Mouse (Mus musculus) forebrain, postnatal 0 days (tissue): ENCODE measurements around the gene Pdgfd. TPM values are rescaled to one million over a fixed set of nuclear protein-coding genes. Genes with fewer than 3 reads are reported as not detected.

Source experiments
- ATAC-seq: fragments of 200-750 bp; cut with Nextera tagmentation; 2 replicates; pipeline ENCODE4 v1.8.0; 2017; ENCODE audit warnings: mild to moderate bottlenecking, moderate library complexity
- DNase-seq: peaks from one replicate; pipeline ENCODE4 v3.0.0-alpha.2; 2015
- H3K27ac ChIP-seq: fragments of 300-500 bp; sonication (generic); 2 replicates; pipeline ENCODE4 v1.5.1; 2014; ENCODE audit warnings: low read depth, mild to moderate bottlenecking, antibody characterized with exemption, low read length, moderate library complexity, mixed read lengths
- H3K27me3 ChIP-seq: fragments of 300-500 bp; sonication (generic); 2 replicates; pipeline ENCODE4 v1.6.1; 2014; ENCODE audit warnings: mild to moderate bottlenecking, low read length, mixed read lengths; ENCODE audit not compliant: insufficient read depth
- H3K36me3 ChIP-seq: fragments of 300-500 bp; sonication (generic); 2 replicates; pipeline ENCODE4 v1.6.1; 2014; ENCODE audit warnings: mild to moderate bottlenecking, moderate library complexity; ENCODE audit not compliant: insufficient read depth
- H3K4me1 ChIP-seq: fragments of 300-500 bp; sonication (generic); 2 replicates; pipeline ENCODE4 v1.6.1; 2014; ENCODE audit warnings: antibody characterized with exemption; ENCODE audit not compliant: insufficient read depth
- H3K4me2 ChIP-seq: fragments of 300-500 bp; sonication (generic); 2 replicates; pipeline ENCODE4 v1.6.1; 2014; ENCODE audit warnings: low read depth, mild to moderate bottlenecking, moderate library complexity
- H3K4me3 ChIP-seq: fragments of 300-500 bp; sonication (generic); 2 replicates; pipeline ENCODE4 v1.5.1; 2014; ENCODE audit warnings: low read depth, low read length, mixed read lengths
- H3K9ac ChIP-seq: fragments of 300-500 bp; sonication (generic); 2 replicates; pipeline ENCODE4 v1.6.1; 2014; ENCODE audit warnings: mild to moderate bottlenecking
- H3K9me3 ChIP-seq: fragments of 300-500 bp; sonication (generic); 2 replicates; pipeline ENCODE4 v1.6.1; 2016; ENCODE audit warnings: low read length
- CTCF ChIP-seq: sonication (generic); IDR thresholded peaks from 2 replicates; pipeline ENCODE4 v1.5.1; 2016; ENCODE audit warnings: antibody characterized with exemption, control low read depth, low read depth
- WGBS: fragments of 180-500 bp; shearing (Covaris S2); extraction: QIAGEN DNeasy Blood & Tissue Kit; methylation state at CpG from one replicate; pipeline ENCODE4 v1.1.7; 2014; 5-methylcytosine and 5-hydroxymethylcytosine counted together
- polyA plus RNA-seq: library from polyadenylated mRNA; unstranded; fragments of >200 nt; fragmentation: Nextera tagmentation; extraction: Ambion mirVana; gene quantifications from 2 replicates; pipeline ENCODE4 v1.2.1, GENCODE M21; 2015
- total RNA-seq: library from RNA; depleted of rRNA; stranded (reverse); fragments of >200 nt; gene quantifications from 2 replicates; pipeline ENCODE4 v1.2.3, GENCODE M21; 2014; rRNA removed

The Pdgfd gene
- total and polyA plus RNA-seq, 2 experiments from 2014 or later, result 2.8 to 4.5 TPM

DNA sequence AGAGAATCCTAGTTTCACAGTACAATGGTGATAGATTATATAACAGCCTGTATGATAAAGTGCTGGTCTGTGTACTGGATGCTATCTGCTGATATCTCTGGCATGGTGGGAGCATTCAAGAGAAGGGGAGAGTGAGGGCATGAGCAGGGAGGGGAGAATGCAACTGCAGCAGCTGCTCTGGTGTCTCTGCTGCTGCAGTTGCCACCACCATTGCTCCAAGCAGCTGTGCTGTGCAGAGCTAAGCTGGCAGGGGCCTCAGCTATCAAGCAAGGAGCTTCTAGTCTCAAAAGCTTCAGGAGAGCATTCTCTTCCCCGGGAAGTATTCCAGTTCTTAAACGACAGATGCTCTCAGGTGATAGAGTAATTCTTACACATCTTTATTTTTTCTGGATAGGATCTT is 192.4 kb downstream of the Pdgfd start:
- Histone ChIP-seq H3K4me2 (no peak overlapping the region), H3K27me3 (no peaks in the 10 kb centered on the region), H3K36me3 (no peaks in the 10 kb centered on the region), H3K9ac (no peak overlapping the region), H3K9me3 (no peaks in the 10 kb centered on the region), H3K4me3 (no peak overlapping the region), H3K4me1 (no peaks in the 10 kb centered on the region), H3K27ac (no peak overlapping the region)
- TF ChIP-seq CTCF, result no peak
- ATAC-seq, result no peak
- WGBS, result 92% methylated on average over 2 of the region's 2 CpGs
- no peak for DNase-seq

DNA sequence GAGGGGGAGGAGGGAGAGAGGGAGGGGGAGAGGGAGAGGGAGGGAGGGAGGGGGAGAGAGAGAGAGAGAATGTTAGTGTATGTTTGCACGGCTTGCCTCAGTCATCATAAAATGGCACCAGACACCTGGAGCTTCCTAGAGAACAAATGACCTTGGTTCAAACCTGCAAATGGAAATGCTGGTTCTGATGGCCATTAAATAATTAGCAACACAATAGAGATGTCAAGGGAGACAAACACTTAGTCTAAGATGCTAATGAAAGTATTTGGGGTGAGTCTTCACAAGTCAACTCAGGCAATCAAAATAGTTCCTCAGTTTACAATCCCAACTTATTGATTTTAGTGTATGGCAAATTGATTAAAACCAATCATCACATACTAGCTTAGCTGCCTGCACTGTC is 198.2 kb downstream of the Pdgfd start:
- H3K9ac ChIP-seq, result no peak overlapping the region
- 77% methylated on average over 1 of the region's 1 CpGs for WGBS
- H3K9me3 ChIP-seq, result no peaks in the 10 kb centered on the region
- no peaks in the 10 kb centered on the region for H3K27me3 ChIP-seq
- no peak overlapping the region for H3K27ac ChIP-seq
- ATAC-seq (no peak), DNase-seq (no peak)
- no peaks in the 10 kb centered on the region for H3K36me3 ChIP-seq
- no peak overlapping the region for H3K4me2 ChIP-seq
- TF ChIP-seq CTCF, result no peak
- no peak overlapping the region for H3K4me3 ChIP-seq
- no peaks in the 10 kb centered on the region for H3K4me1 ChIP-seq

DNA sequence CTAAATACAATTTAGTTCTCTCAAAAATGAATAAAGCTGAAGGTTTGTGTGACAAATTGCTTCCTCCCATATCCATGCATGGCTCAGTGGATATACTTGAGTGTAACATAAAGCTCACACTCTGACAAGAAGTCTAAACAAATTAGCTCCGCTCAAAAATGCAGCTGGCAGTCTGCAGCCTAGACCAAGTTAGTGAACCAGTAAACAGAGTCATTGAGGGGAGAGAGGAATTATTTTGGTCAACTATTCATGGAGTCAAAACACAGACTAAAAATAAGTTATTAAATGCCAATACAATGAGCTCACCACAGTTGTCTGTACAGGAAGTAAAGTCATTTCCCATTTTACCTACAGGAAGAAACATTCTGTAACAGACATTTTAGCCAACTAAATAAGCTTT is 233.4 kb downstream of the Pdgfd start:
- H3K9ac ChIP-seq, result no peak overlapping the region

DNA sequence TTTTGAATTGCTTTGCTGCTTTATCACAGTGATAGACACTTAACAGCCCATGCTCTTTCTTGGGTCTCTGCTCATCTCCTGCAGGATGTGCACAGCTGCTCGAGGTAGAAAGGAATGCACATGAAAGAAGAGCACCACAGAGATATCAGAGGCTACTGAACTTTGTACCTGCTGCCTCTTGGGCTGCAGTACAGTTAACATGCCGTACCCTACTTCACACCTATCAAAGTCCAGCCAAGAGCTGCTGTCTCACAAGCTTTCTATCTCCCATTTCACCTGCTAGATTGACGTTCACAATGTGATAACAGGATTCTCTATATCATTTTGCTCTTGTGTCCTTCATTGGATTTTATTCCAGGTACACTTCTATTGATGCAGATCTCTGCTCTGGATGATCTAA is 238.2 kb downstream of the Pdgfd start:
- no peak for TF ChIP-seq CTCF
- H3K9ac ChIP-seq, result no peak overlapping the region
- H3K27me3 ChIP-seq, result no peaks in the 10 kb centered on the region
- H3K4me3 ChIP-seq, result no peak overlapping the region
- 80% methylated on average over 3 of the region's 3 CpGs for WGBS
- no peak for DNase-seq
- no peak overlapping the region for H3K27ac ChIP-seq
- ATAC-seq, result no peak
- no peaks in the 10 kb centered on the region for H3K36me3 ChIP-seq
- H3K9me3 ChIP-seq, result no peaks in the 10 kb centered on the region
- H3K4me1 ChIP-seq, result no peaks in the 10 kb centered on the region
- no peak overlapping the region for H3K4me2 ChIP-seq

More for the DNA sequence above, 233.4 kb downstream of the Pdgfd start:
- no peak for ATAC-seq
- 33% methylated on average over 1 of the region's 1 CpGs for WGBS
- no peak for TF ChIP-seq CTCF
- no peaks in the 10 kb centered on the region for H3K36me3 ChIP-seq
- H3K9me3 ChIP-seq, result no peaks in the 10 kb centered on the region
- no peak overlapping the region for H3K4me2 ChIP-seq
- H3K27ac ChIP-seq, result no peak overlapping the region
- H3K4me3 ChIP-seq, result no peak overlapping the region
- H3K4me1 ChIP-seq, result no peaks in the 10 kb centered on the region
- DNase-seq, result no peak
- H3K27me3 ChIP-seq, result no peaks in the 10 kb centered on the region

DNA sequence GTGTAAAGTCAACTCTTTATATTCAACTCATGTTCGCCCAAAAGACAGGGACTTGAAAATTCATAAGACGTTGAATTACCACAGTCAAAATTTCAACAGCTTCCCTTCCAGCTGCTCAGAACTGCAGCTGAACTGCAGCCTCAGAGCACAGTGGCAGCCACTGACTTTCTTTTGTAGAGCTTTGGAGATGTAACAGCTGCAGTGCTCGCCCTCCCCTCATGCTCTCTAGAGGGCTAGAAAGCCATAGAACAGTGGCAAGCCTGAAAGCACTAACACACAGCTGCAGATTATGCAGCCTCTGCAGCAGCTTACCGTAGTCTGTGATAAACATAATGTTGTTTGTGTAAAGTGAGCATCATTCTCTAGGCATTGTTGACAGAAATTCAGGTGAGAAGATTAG is 239.6 kb downstream of the Pdgfd start:
- no peak overlapping the region for H3K4me3 ChIP-seq
- no peaks in the 10 kb centered on the region for H3K9me3 ChIP-seq
- no peaks in the 10 kb centered on the region for H3K27me3 ChIP-seq
- H3K36me3 ChIP-seq, result no peaks in the 10 kb centered on the region
- WGBS, result 44% methylated on average over 4 of the region's 4 CpGs
- no peak overlapping the region for H3K9ac ChIP-seq
- H3K27ac ChIP-seq, result no peak overlapping the region
- ATAC-seq, result peak; percentile 97
- no peak overlapping the region for H3K4me2 ChIP-seq
- H3K4me1 ChIP-seq, result no peaks in the 10 kb centered on the region
- DNase-seq, result peak; percentile 48
- TF ChIP-seq CTCF, result no peak

DNA sequence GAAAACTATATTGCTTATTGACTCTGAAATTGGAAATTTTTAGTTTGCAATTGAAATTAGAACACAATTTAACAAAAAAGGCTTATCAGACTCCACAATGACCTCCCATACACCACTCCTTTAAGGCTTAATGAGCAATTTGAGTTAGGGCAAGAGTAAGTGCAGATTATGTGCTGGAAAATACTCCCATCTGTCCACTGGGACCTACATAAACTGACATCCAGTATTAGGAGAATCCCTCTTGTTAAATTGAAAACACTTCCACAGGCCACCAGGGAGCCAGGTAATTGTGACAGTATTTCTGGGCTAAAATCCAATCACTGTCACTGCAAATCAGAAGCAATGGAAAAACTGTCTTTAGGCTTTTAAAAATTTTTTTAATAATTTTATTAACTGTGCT is 256.2 kb downstream of the Pdgfd start:
- Histone ChIP-seq H3K9ac (no peak overlapping the region), H3K9me3 (no peaks in the 10 kb centered on the region), H3K36me3 (no peaks in the 10 kb centered on the region), H3K27me3 (no peaks in the 10 kb centered on the region), H3K27ac (no peak overlapping the region), H3K4me3 (no peak overlapping the region), H3K4me1 (no peaks in the 10 kb centered on the region), H3K4me2 (no peak overlapping the region)
- no peak for ATAC-seq
- TF ChIP-seq CTCF, result no peak
- no peak for DNase-seq

Other genes with a start within 250 kb of the Pdgfd start
- gene Ddi1, start 101.3 kb downstream of the Pdgfd start, total RNA-seq, result not detected in 2 replicates
- gene Ddi1, start 101.3 kb downstream of the Pdgfd start, polyA plus RNA-seq, result not detected in 2 replicates